Mouse (Mus musculus) lung, adult 2 months (tissue): ENCODE measurements around the gene Frmd5.

Experiments
- CTCF ChIP-seq: fragments of 200-500 bp; IDR thresholded peaks from 2 replicates; pipeline ENCODE4 v1.5.1; 2011; ENCODE audit warnings: mild to moderate bottlenecking, low read length, control low read depth; ENCODE audit not compliant: insufficient read depth
- POLR2A ChIP-seq: fragments of 200-500 bp; IDR thresholded peaks from 2 replicates; pipeline ENCODE4 v1.6.1; 2011; ENCODE audit warnings: low read depth, mild to moderate bottlenecking, control low read depth, low read length, borderline replicate concordance; ENCODE audit errors: extremely low read depth

- TF ChIP-seq POLR2A (no peak), CTCF (no peak)
Measured at GRCm38 (mm10) chr2:121668256-121668655, 138.6 kb downstream of the Frmd5 start.
